12 mouse cellular contexts compared by ENCODE assay signal in the genomic region with DNA sequence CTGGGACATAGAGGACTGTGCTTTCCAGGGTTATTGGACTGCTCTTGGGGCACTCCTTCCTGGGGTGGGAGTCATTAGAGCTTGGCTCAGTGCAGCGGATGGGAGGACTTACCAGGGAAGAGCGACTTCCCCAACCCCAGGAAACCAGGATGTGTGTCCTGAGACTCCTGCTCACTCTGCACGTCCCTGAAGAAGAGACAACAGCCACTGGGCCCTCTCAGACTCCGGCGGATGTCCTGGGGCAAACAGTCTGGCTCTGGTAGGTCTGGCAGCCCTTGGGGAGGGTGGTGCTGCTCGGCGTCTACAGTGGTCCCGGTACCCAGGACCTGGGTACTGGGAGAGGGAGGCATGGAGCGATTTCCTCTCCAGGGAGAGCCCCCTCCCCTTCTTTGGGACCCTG. TPM values are rescaled to one million over a fixed set of nuclear protein-coding genes. Genes with fewer than 3 reads are reported as not detected.
DNase-seq lines count a peak whose midpoint lies in the region; ATAC-seq and TF ChIP-seq lines count a peak whose summit lies in the region.
"Had no signal": no experiment of that assay in that cellular context is flagged by ENCODE, and none has a peak within 500 bp of the region (broad histone marks: within the 10 kb centered on the region; RNA-seq: fewer than 3 reads in every experiment).

Gene Ackr2 (plus strand): TSS at position 111 of the 400 bp plus-strand sequence.

- TF ChIP-seq POLR2A in spleen, adult 2 months (IDR thresholded peaks at IDR 0.05; ENCODE audit: low read depth, low read length) = no peak

- 75% methylated on average over 9 of the region's 9 CpGs for WGBS in heart, embryonic 15.5 days
- 82% methylated on average over 9 of the region's 9 CpGs for WGBS in heart, embryonic 12.5 days
- 89% methylated on average over 9 of the region's 9 CpGs for WGBS in spleen, adult 2 months
- WGBS in stomach, embryonic 15.5 days = 80% methylated on average over 9 of the region's 9 CpGs

- 0 out of 2 replicates have a peak, but pooled peaks cover 3% of the 10 kb centered on the region for H3K4me1 ChIP-seq in heart, embryonic 15.5 days (replicated peaks)
- H3K4me1 ChIP-seq in heart, embryonic 12.5 days (replicated peaks) = peaks cover 7% of the 10 kb centered on the region; the same call in 1 of the 2 replicates
- H3K4me1 ChIP-seq in spleen, adult 2 months (ENCODE audit: control insufficient read depth, insufficient read depth, insufficient read length) = peaks cover 24% of the 10 kb centered on the region; the same call in 1 of the 2 replicates
- 0 out of 2 replicates have a peak, but pooled peaks cover 2% of the 10 kb centered on the region for H3K4me1 ChIP-seq in stomach, embryonic 15.5 days
- H3K4me1 ChIP-seq: hindbrain, embryonic 13.5 days had no signal

- H3K4me2 ChIP-seq in heart, embryonic 15.5 days = no peak within 1 kb of the TSS
- H3K4me2 ChIP-seq in heart, embryonic 12.5 days = no peak within 1 kb of the TSS
- no peak within 1 kb of the TSS for H3K4me2 ChIP-seq in stomach, embryonic 15.5 days
- H3K4me2 ChIP-seq: hindbrain, embryonic 13.5 days had no signal

- H3K36me3 ChIP-seq in heart, embryonic 15.5 days = no peaks in the 10 kb centered on the region
- no peaks in the 10 kb centered on the region for H3K36me3 ChIP-seq in heart, embryonic 12.5 days
- H3K36me3 ChIP-seq in spleen, adult 2 months (ENCODE audit: control insufficient read depth, insufficient read depth, low read length) = no peaks in the 10 kb centered on the region
- H3K36me3 ChIP-seq in stomach, embryonic 15.5 days = no peaks in the 10 kb centered on the region
- H3K36me3 ChIP-seq: hindbrain, embryonic 13.5 days had no signal

- H3K4me3 ChIP-seq in heart, embryonic 15.5 days = peak within 1 kb of the TSS; percentile 17; the same call in 1 of the 2 replicates
- no peak within 1 kb of the TSS for H3K4me3 ChIP-seq in heart, embryonic 12.5 days
- H3K4me3 ChIP-seq in spleen, adult 2 months (ENCODE audit: extremely low read depth, insufficient read depth, insufficient read length) = no peak within 1 kb of the TSS
- no peak within 1 kb of the TSS for H3K4me3 ChIP-seq in stomach, embryonic 15.5 days (replicated peaks)
- H3K4me3 ChIP-seq: heart, adult 2 months; hindbrain, embryonic 13.5 days had no signal

- H3K27me3 ChIP-seq in heart, embryonic 15.5 days = no peaks in the 10 kb centered on the region
- no peaks in the 10 kb centered on the region for H3K27me3 ChIP-seq in heart, embryonic 12.5 days (replicated peaks)
- H3K27me3 ChIP-seq in spleen, adult 2 months (ENCODE audit: control insufficient read depth, insufficient read depth, low read length) = no peaks in the 10 kb centered on the region
- no peaks in the 10 kb centered on the region for H3K27me3 ChIP-seq in stomach, embryonic 15.5 days (replicated peaks)
- H3K27me3 ChIP-seq: hindbrain, embryonic 13.5 days had no signal

- H3K9me3 ChIP-seq in heart, embryonic 15.5 days (replicated peaks) = no peaks in the 10 kb centered on the region
- H3K9me3 ChIP-seq in heart, embryonic 12.5 days (replicated peaks) = no peaks in the 10 kb centered on the region
- H3K9me3 ChIP-seq in stomach, embryonic 15.5 days = no peaks in the 10 kb centered on the region
- H3K9me3 ChIP-seq: hindbrain, embryonic 13.5 days had no signal

- H3K27ac ChIP-seq in heart, embryonic 15.5 days = no peak within 1 kb of the TSS
- H3K27ac ChIP-seq in heart, embryonic 12.5 days (ENCODE audit: poor library complexity, severe bottlenecking) = no peak within 1 kb of the TSS
- no peak within 1 kb of the TSS for H3K27ac ChIP-seq in spleen, adult 2 months (ENCODE audit: insufficient read depth, low read length)
- peak within 1 kb of the TSS; percentile 68 for H3K27ac ChIP-seq in stomach, embryonic 15.5 days
- H3K27ac ChIP-seq: heart, adult 2 months; hindbrain, embryonic 13.5 days; macrophage had no signal

- no peak; the same call in 1 of the 2 replicates for ATAC-seq in heart, embryonic 15.5 days (replicated peaks; ENCODE audit: insufficient number of reproducible peaks, insufficient read depth, low FRiP score, low read depth)
- ATAC-seq in heart, embryonic 12.5 days (ENCODE audit: insufficient number of reproducible peaks, low FRiP score) = no peak
- no peak for ATAC-seq in stomach, embryonic 15.5 days (ENCODE audit: insufficient read depth, low FRiP score, low read depth)
- no peak for ATAC-seq in monocyte, adult 5-6 weeks (replicated peaks; ENCODE audit: insufficient number of reproducible peaks, low FRiP score, low TSS enrichment, poor library complexity, severe bottlenecking)
- ATAC-seq: midbrain, embryonic 16.5 days had no signal

- DNase-seq in spleen, adult 2 months (ENCODE audit: low read depth in 1 of 2, low spot score in 2 of 2) = no peak
- DNase-seq in spleen, adult 12 weeks (ENCODE audit: low spot score) = no peak
- peak; percentile 60 to 74 for DNase-seq in lung, adult 18-20 months
- DNase-seq in T-cell, adult 2 months (ENCODE audit: low spot score) = no peak

- no peak for TF ChIP-seq CTCF in spleen, adult 2 months (IDR thresholded peaks at IDR 0.05; ENCODE audit: extremely low read depth, insufficient read depth, insufficient read length, insufficient replicate concordance)

- no peak within 1 kb of the TSS for H3K9ac ChIP-seq in heart, embryonic 15.5 days
- no peak within 1 kb of the TSS for H3K9ac ChIP-seq in heart, embryonic 12.5 days
- H3K9ac ChIP-seq in stomach, embryonic 15.5 days = no peak within 1 kb of the TSS
- H3K9ac ChIP-seq: hindbrain, embryonic 13.5 days had no signal

RNA-seq across cellular contexts. Expression of gene Ackr2, which starts in this region (rescaled TPM):
- 1.2 and 2.0 TPM in 2 replicates for polyA plus RNA-seq in heart, embryonic 15.5 days (2015; fragmentation: Nextera tagmentation; extraction: Ambion mirVana)
- 0.09 and 0.32 TPM in 2 replicates for polyA plus RNA-seq in heart, embryonic 12.5 days (2016; fragmentation: Nextera tagmentation; extraction: Ambion mirVana)
- polyA plus RNA-seq in spleen, adult 2 months (2012; rRNA removed) = 15.9 and 16.7 TPM in 2 replicates
- polyA plus RNA-seq in stomach, embryonic 15.5 days (2015; fragmentation: Nextera tagmentation; extraction: Ambion mirVana) = 0.45 and 0.48 TPM in 2 replicates
- total RNA-seq in monocyte, adult 5-6 weeks (2017) = 0.29 to 4.3 TPM (median 3.2 TPM) in 3 replicates
- polyA plus RNA-seq: macrophage had no signal

Comparison
In these comparisons a context has a peak if more than half of its experiments do, and no peak if none do; other contexts are left out.
1. DNase-seq: peak in lung, adult 18-20 months (2 of 2); none in spleen, adult 2 months (0 of 2), spleen, adult 12 weeks (single experiment) and T-cell, adult 2 months (single experiment).